8 mouse cellular contexts compared by ENCODE assay signal in genomic region chr6:148354509-148355474, GRCm38 (mm10).
A peak's percentile ranks its signal among the peaks of the same experiment; 100 is the strongest.
DNase-seq lines count a peak whose midpoint lies in the region; ATAC-seq and TF ChIP-seq lines count a peak whose summit lies in the region.

No protein-coding gene starts in this region.

- H3K4me2 ChIP-seq in embryonic facial prominence, embryonic 14.5 days (ENCODE audit: low read depth, low read length): peak overlapping the region; percentile 60
- H3K4me2 ChIP-seq in heart, embryonic 16.5 days (ENCODE audit: low read depth, low read length): peak overlapping the region; percentile 83
- H3K4me2 ChIP-seq in lung, embryonic 14.5 days: peak overlapping the region; percentile 70

- peak overlapping the region; percentile 68 for H3K9ac ChIP-seq in embryonic facial prominence, embryonic 14.5 days (ENCODE audit: low read depth, low read length)
- peak overlapping the region; percentile 76 for H3K9ac ChIP-seq in heart, embryonic 16.5 days (ENCODE audit: low read length)
- peak overlapping the region; percentile 48 for H3K9ac ChIP-seq in lung, embryonic 14.5 days

- peak; percentile 95 for DNase-seq in ES-CJ7 (ENCODE audit: low read depth, low spot score)
- peak; percentile 62 for DNase-seq in brain, adult 2 months (ENCODE audit: low read depth, low spot score)
- DNase-seq in embryonic facial prominence, embryonic 14.5 days (ENCODE audit: low spot score): peak; percentile 77
- peak; percentile 79 for DNase-seq in kidney, postnatal 10 days
- peak; percentile 90 for DNase-seq in lung, embryonic 14.5 days
- DNase-seq in retina, postnatal 1 day: peak; percentile 82
- DNase-seq in urinary bladder, postnatal 4 days (ENCODE audit: low spot score in 2 of 2): peak; percentile 58 to 71

- peaks cover 21% of the 10 kb centered on the region for H3K36me3 ChIP-seq in embryonic facial prominence, embryonic 14.5 days (ENCODE audit: control insufficient read depth, insufficient read depth, low read length)
- H3K36me3 ChIP-seq in heart, embryonic 16.5 days (ENCODE audit: control insufficient read depth, insufficient read depth): peaks cover 11% of the 10 kb centered on the region; the same call in 1 of the 2 replicates
- H3K36me3 ChIP-seq in lung, embryonic 14.5 days (ENCODE audit: insufficient read depth): peaks cover 9% of the 10 kb centered on the region

- no peaks in the 10 kb centered on the region for H3K27me3 ChIP-seq in embryonic facial prominence, embryonic 14.5 days (replicated peaks; ENCODE audit: control insufficient read depth, insufficient read depth, low read length)
- H3K27me3 ChIP-seq in heart, embryonic 16.5 days (ENCODE audit: control insufficient read depth, insufficient read depth, low read length): no peaks in the 10 kb centered on the region
- no peaks in the 10 kb centered on the region for H3K27me3 ChIP-seq in lung, embryonic 14.5 days (ENCODE audit: insufficient read depth, low read length)

- no peaks in the 10 kb centered on the region; the same call in 1 of the 2 replicates for H3K4me1 ChIP-seq in embryonic facial prominence, embryonic 14.5 days (ENCODE audit: control insufficient read depth, insufficient read depth, low read length)
- 0 out of 2 replicates have a peak, but pooled peaks cover 3% of the 10 kb centered on the region for H3K4me1 ChIP-seq in heart, embryonic 16.5 days (ENCODE audit: control insufficient read depth, insufficient read depth, low read length)
- no peaks in the 10 kb centered on the region for H3K4me1 ChIP-seq in lung, embryonic 14.5 days (ENCODE audit: insufficient read depth)

- peaks cover 25% of the 10 kb centered on the region for H3K9me3 ChIP-seq in embryonic facial prominence, embryonic 14.5 days (ENCODE audit: control insufficient read depth, low read length)
- peaks cover 8% of the 10 kb centered on the region; the same call in 1 of the 2 replicates for H3K9me3 ChIP-seq in heart, embryonic 16.5 days (replicated peaks; ENCODE audit: control insufficient read depth, low read length)
- H3K9me3 ChIP-seq in lung, embryonic 14.5 days (ENCODE audit: low read depth, low read length): no peaks in the 10 kb centered on the region; the same call in 1 of the 2 replicates

- H3K27ac ChIP-seq in embryonic facial prominence, embryonic 14.5 days (replicated peaks; ENCODE audit: low read depth, low read length): no peak overlapping the region
- peak overlapping the region; percentile 57 for H3K27ac ChIP-seq in heart, embryonic 16.5 days (ENCODE audit: low read length)
- no peak overlapping the region for H3K27ac ChIP-seq in lung, embryonic 14.5 days (ENCODE audit: low read depth)

- TF ChIP-seq CTCF in lung, embryonic 14.5 days (IDR thresholded peaks at IDR 0.05; ENCODE audit: low read depth): peak; percentile 60

- peak overlapping the region; percentile 51 for H3K4me3 ChIP-seq in embryonic facial prominence, embryonic 14.5 days (ENCODE audit: low read depth, low read length)
- peak overlapping the region; percentile 66 for H3K4me3 ChIP-seq in heart, embryonic 16.5 days (ENCODE audit: low read length)
- peak overlapping the region; percentile 50 for H3K4me3 ChIP-seq in lung, embryonic 14.5 days (ENCODE audit: low read depth, low read length)

- ATAC-seq in embryonic facial prominence, embryonic 14.5 days (ENCODE audit: low read depth): peak; percentile 66
- peak; percentile 80 for ATAC-seq in heart, embryonic 16.5 days (replicated peaks; ENCODE audit: extremely low read depth, insufficient read depth, low FRiP score)
- ATAC-seq in lung, embryonic 14.5 days (ENCODE audit: insufficient read depth): peak; percentile 78

- WGBS in embryonic facial prominence, embryonic 14.5 days: 37% methylated on average over 76 of the region's 85 CpGs
- WGBS in heart, embryonic 16.5 days: 26% methylated on average over 85 of the region's 85 CpGs
- 27% methylated on average over 84 of the region's 85 CpGs for WGBS in lung, embryonic 14.5 days
